Mouse (Mus musculus): ENCODE results near the gene Tspan10.
"Not testable (repeated sequence)": the region's sequence is repeated elsewhere in the genome, so short reads cannot be mapped to it uniquely, and the experiment has no call there.

Gene Tspan10

DNA sequence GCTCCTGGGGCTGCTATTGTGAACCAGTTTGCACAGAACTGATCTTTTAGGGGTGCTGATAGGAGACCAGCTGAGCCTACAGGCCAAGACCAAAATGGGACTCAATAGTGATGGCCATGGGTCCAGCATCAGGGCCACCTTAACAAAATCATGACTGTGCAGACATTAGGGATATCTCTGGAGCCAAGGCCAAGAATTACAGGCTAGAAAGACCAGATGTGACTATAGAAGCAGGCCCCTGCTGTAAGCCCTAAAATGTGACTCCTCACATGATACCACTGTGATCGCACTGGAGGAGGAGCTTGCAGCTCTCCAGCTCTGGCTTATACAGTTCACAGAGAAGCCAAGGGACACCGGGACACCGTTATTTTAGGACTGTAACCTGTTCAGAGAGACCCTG lies at the start of gene Tspan10:
Gene Tspan10 (plus strand): TSS at position 301 of the 400 bp plus-strand sequence.
- DNase-seq (ENCODE audit: low spot score), result no peak

DNA sequence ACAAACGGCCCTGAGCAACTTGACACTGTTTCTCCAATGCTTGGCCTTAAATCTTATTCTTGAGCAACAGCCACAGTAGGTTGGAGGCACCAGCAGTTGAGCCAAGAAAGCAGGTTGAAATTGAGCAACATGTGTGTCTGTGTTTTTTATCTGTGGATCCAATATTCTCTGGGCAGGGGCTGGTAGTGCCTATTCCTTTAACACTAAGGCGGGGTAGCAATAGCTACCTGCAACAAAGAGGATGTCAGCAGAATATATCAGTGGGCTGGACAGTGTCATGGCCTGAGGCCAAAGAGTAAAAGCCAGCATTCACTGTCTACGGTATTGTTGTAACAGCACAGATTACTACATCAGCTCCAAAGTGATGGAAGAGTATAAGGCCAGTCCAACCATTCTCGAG lies 46.8 kb upstream of the Tspan10 start:
- DNase-seq (ENCODE audit: low spot score), result no peak

DNA sequence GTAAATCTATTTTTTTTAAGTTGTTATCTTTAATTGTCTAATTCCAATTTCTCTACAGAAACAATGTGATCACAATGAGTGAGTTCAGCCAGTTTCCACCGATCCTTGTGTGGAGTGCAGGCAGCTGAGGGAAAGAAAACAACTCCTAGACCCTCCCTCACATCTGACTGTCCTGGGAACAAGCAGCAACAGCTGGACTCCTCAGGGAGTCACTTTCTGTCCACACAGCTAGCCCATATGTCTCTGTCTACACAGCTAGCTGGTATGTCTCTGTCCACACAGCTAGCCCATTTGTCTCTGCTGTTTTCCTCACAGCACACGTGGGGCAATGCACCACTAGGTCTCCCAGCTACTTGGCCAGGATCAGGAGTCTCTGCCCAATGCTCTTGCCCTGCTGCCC lies 44.8 kb upstream of the Tspan10 start:
- no peak for DNase-seq (ENCODE audit: low spot score)

- DNase-seq (ENCODE audit: low spot score), result no peak
These were observed 43.1 kb upstream of the Tspan10 start for GRCm38 (mm10) chr11:120399319-120399718.

DNA sequence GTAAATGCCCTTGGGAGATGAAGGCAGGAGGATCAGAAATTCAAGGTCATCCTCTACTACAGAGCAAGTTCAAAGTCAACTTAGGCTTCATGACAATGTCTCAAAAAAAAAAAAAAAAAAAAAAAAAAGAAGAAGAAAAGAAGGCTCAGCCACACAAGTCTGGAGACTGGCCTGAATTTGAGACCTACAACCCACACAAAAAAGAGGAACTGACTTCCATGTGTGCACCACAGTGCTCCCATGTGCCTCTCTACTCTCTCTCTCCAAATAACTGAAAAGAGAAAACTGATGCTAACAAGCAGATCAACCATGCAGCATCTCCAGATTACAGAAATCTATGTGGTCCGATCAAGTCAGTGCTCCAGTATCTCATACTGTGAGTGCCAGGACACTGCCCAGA lies 37.6 kb upstream of the Tspan10 start:
- DNase-seq (ENCODE audit: low spot score), result no peak

DNA sequence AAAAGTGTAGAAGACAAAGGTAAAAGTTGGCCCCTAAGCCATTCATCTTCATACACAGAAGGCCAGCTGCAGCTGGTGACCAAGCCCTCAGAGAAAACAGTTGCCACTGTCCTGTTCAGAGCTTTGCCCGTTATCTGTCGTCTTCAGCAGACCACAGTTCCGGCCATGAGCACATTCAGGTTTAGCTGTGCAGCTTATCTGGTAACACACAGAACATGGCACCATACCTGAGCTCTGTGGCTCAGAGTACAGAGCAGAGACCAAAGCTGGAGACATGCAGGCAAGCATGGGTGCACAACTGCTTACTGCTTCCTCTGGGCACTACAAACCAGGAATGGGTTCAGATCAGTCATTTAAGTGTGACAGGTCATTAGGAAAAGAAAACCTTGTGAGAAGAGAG lies 36.6 kb upstream of the Tspan10 start:
- no peak for DNase-seq (ENCODE audit: low spot score)

GRCm38 (mm10) chr11:120406445-120406844 lies 36.0 kb upstream of the Tspan10 start:
- DNase-seq (ENCODE audit: low spot score), result no peak

DNA sequence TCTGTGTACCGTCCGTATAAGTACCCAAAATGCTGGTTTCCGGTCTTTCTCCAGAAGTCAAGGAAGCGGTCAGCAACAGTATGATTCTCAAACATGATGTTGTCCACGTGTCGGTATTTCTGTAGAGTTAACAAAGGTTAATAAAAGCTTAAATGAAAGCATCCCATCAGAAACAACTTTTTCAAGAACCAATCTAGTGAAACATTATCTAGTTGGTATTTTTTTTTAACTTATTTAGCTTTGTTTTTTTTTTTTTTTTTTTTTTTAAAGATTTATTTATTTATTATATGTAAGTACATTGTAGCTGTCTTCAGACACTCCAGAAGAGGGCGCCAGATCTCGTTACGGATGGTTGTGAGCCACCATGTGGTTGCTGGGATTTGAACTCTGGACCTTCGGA lies 28.8 kb upstream of the Tspan10 start:
- DNase-seq (ENCODE audit: low spot score), result not testable (repeated sequence)

DNA sequence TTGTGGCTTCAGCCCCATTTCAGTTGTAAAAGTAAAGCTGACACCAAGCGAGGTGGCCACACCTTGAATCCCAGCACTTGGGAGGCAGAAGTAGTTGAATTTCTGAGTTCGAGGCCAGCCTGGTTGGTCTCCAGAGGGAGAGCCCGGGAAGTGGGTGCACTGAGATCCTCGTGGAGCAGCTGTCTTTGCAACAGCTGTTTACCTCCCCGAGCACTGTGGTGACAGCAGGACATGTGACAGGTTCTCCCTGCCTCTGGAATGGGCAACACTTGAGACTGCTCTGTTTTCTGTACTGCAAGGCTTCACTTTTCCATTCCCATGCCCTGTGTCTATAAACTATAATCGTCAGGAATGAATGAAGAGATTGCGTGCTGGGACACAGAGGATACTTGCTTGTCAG lies 24.6 kb upstream of the Tspan10 start:
- no peak for DNase-seq (ENCODE audit: low spot score)

DNA sequence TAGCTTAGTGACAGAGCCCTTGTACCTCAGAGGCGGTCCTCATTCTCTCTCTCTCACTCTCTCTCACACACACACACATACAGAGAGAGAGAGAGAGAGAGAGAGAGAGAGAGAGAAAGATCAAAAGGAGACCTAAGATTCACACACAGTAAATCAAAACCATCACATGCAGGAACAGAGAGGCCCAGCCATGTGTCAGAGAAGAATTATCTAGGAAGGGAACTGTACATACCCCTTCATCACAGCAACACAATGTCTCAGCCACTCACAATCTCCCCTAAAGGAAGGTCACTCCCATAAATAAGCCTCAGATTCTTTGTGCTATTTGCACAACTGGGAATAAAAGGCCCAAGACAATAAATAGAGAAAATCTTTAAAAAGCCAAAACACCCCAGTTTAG lies 23.9 kb upstream of the Tspan10 start:
- no peak for DNase-seq (ENCODE audit: low spot score)

GRCm38 (mm10) chr11:120422651-120423568 lies 19.5 kb upstream of the Tspan10 start:
- no peak for DNase-seq (ENCODE audit: low spot score)

- DNase-seq (ENCODE audit: low spot score), result peak; percentile 43
These were observed 18.7 kb upstream of the Tspan10 start for GRCm38 (mm10) chr11:120423569-120424295.

GRCm38 (mm10) chr11:120426727-120427126 lies 15.7 kb upstream of the Tspan10 start:
- DNase-seq (ENCODE audit: low spot score), result no peak

DNA sequence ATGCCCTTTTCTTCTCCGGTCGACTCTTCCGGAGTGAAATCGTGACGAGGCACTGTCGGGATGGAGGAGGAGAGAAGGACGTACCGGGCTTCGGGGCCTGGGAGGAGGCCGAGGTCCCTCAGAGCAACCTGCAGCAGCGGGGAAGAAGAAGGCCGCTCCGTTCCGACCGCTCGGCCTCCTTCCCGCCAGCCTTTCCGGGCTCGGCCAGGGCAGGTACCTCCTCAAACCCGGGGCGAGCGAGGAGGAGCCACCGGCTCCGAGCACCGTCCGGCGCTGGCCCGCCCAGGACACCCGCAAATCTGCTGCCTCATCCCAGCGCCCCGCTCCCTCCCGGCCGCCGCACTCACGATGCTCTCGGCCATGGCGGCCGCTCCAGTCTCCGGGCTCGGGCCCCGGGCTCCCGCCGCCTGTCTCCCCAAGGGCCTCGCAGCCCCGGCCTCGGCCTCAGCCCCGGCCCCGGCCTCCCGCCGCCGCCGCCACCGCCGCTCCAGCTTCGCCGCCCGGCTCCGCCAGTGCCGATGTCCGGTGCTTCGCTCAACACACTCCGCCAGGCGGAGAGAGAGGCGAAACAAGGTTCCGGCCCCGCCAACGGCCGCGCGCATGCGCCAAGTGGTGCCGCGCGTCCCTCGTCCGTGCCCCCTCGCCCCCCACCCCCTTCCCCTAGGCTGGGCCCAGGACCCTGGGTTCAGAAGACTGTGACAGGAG lies 5.1 kb upstream of the Tspan10 start, which contains the start of gene Nploc4:
Gene Nploc4 (minus strand): TSS at position 557 of the 705 bp plus-strand sequence.
- DNase-seq (ENCODE audit: low spot score), result peak; percentile 89

DNA sequence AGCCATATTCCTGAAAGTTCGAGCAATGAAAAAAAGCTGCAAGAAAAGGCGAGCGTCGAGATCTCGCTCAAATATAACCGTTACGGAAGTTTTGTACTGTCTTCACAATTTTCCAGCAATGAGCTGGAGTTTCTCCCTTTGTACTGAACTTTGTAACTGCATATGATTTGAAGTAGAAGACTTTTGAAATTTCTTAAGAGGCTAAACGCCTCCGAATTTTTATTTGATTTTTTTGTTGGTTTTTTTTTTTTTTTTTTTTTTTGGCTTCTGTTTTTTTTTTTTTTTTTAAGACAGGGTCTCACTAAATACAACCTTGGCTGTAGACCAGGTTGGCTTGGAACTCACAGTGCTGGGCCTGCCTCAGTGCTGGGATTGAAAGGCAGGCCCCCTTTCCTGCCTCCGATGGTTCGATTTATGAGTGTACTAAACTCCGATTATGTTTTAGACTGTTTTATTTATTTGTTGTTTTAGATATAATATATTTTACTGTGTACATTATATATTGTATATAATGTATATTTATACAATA lies 4.5 kb upstream of the Tspan10 start:
- no peak for DNase-seq (ENCODE audit: low spot score)

DNA sequence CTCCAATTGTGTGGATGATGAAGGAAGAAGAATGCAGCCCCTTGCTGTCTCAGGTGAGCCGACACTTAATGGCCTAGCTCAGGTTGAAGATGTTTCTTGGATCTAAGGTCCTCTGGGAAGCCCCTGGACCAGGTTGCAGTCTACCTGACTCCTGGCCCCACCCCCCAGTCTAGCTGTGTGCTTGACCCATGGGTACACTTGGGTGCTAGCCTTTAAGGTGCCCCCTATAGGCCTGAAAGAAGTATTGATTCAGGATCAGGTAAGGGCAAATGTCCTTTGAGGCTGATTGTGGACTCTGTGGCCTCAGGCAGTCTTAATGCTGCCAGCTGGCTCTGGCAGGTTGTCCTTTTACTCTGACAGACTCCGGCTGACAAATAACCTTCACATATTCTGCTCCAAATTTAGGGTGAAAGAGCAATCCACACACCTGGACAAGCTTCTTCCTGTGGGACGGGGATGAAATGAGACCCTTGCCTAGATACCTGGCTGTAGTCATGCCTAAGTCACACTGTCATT lies 379 bp downstream of the Tspan10 start:
- DNase-seq (ENCODE audit: low spot score), result no peak

DNA sequence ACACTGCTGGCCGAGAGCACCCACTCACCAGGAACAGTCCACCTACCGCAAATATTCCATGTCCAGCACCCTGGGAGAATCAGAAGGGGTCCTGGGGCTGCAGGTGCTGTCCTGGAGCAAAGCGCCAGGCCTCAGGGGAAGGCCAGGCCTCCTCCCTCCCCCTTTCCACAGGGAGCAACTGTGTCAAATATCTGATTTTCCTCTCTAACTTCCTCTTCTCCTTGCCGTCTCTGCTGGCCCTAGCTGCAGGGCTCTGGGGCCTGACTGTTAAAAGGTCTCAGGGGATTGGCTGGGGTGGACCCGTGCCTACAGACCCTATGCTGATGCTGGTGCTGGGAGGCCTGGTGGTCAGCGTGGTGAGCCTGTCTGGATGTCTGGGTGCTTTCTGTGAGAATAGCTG lies 1.7 kb downstream of the Tspan10 start:
- DNase-seq (ENCODE audit: low spot score), result no peak

- DNase-seq (ENCODE audit: low spot score), result no peak
These were observed 3.0 kb downstream of the Tspan10 start for GRCm38 (mm10) chr11:120445475-120445874.

- no peak for DNase-seq (ENCODE audit: low spot score)
These were observed 4.7 kb downstream of the Tspan10 start for GRCm38 (mm10) chr11:120447179-120447578.

DNA sequence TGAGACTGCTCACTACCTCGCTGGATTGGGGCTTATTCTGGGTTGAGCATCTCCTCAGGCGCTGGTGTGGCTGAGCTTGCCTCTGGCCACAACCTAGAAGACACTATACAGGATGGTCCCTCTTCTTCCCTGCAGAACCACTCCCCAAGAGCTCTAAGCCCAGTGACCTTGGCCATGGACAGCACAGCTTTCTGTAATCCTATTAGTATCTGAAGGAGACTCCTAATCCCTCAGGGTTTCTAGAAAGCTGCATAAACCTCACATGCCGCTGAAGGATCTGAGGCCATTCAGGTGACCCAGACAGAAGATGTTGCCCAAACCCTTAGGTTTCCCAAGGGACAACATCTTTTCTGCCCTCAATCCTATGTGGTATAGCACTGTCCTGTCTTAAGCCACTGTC lies 9.8 kb downstream of the Tspan10 start:
- no peak for DNase-seq (ENCODE audit: low spot score)

GRCm38 (mm10) chr11:120453306-120453705 lies 10.9 kb downstream of the Tspan10 start, which contains the start of gene Pde6g:
Gene Pde6g (minus strand): TSS chr11:120453500.
- DNase-seq (ENCODE audit: low spot score), result no peak

DNA sequence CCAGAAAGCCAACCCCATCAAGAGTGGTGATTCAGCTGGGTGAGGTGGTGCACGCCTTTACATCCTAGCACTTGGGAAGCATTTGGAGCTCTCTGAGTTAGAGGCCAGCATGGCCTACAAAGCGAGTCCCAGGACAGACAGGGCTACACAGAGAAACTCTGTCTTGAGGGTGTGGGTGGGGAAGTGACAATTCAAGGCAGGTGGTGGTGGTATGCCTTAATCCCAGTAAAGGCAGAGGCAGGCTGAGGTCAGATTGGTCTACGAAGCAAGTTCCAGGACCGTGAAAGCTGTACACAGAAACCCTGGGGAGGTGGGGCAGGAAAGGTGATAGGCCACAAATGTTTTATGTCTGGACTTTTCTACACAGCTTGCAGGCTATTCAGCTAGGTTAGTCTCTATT lies 12.5 kb downstream of the Tspan10 start:
- DNase-seq (ENCODE audit: low spot score), result no peak

All from yolk sac, embryonic 10.5 days (tissue).